Mouse (Mus musculus): ENCODE measurements around the gene Dab1. TPM values are rescaled to one million over a fixed set of nuclear protein-coding genes. Genes with fewer than 3 reads are reported as not detected.

The Dab1 gene
- polyA plus RNA-seq, 1 experiment, result not detected

DNA sequence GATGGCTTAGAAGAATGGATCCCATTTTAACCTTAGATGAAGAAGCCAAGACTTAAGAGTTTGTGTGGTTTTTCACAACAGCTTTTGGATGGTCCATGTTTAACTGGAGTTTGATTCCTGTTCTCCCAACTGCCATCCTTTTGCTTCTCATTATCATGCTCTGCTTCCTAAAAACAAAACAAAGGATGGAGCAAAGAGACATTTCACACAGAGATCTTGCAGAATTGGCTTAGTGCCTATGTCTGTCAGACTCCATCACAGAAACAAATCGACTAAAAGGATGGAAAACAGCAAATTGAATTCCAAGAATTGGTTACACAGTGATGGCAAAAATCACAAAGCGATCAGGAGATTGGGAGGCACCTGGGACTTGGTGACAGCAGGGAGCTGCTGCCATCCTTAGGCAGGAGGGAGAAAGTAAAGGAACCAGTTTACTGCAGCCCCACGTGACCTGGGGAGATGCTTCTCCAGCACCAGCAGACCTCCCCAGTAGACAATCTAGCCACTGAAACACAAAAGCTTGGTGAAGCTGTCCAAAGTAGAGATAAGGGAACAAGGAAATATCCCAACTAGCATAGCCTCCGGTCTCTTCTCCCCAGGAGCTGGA, 132.2 kb downstream of the Dab1 start:
- TF ChIP-seq GATA1 (IDR thresholded peaks at IDR 0.05; ENCODE audit: low read length), result no peak

DNA sequence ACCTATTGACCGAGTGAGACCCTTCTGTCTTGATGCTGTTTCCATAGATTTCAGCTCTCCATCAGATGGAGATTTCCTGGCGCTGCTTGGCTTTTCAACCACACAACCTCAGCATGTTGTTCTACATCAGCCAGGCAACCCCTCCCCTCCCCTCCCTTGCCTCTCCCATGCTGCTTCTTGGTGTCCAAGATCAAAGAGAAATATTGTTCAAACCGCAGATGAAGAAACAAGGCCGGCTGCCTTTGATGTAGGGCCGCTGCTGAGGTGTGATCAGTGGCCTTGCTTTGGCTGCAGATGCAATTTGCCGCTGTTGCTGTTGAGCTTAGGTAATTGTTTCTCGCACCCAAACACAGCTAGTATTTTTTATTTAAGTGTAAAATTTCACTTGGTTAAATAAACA, 135.4 kb downstream of the Dab1 start:
- no peak for TF ChIP-seq GATA1 (IDR thresholded peaks at IDR 0.05; ENCODE audit: low read length)

DNA sequence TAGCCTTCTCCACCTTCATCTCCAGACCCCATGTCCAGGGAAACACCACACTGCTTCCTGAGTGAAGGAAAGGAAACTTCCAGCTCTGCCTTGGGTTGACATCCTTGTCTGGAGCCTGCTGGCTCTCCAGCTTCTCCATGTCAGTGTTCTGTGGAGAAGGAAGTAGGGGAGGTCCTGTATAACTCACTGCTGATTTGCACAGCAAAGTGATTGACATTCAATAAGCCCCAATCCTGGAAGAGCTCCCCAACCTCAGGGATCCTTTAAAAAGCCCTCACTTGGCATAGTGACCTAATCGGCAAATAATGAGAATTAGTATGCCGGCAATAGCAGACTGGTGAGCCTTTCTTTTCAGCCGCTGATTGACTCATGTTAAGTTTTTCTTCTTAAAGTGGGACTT, 138.1 kb downstream of the Dab1 start:
- no peak for TF ChIP-seq GATA1 (IDR thresholded peaks at IDR 0.05; ENCODE audit: low read length)

DNA sequence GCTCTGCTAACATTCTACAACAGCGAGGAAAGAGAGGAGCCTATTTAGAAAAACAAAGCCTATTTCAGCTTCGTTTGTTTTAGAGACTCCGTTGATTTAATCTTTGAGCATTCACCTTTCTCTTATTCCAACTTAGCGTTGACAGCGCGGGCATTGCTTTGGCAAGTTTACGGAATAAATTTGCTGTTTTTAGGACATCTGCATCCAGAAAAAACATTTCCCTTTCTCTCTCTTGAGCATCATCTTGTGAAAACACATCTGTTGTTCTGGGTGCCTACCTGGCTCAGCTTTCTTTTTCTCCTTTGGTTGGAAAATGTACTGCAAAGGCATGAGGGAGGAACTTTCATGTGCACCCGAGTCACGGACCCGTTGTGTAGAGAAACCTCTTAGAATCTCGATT, 143.3 kb downstream of the Dab1 start:
- no peak for TF ChIP-seq GATA1 (IDR thresholded peaks at IDR 0.05; ENCODE audit: low read length)

DNA sequence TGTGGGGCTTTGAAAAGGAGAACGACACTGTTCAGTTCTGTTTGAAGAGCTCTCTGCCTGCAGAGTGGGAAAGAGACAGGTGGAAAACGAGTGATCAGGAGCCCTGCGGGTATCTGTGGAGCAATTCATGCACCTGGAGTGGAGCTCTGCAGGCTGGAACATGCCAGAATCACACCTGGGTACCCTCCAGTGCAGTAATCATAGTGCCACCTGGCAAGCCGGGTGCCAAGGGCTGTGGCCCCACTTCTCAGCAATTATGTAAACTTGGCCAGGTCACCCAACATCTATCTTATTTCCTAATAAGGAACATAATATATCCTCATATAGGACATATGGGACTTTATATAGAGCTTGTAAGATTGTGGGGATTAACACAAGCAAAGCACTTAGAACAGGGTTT, 156.6 kb downstream of the Dab1 start:
- no peak for TF ChIP-seq GATA1 (IDR thresholded peaks at IDR 0.05; ENCODE audit: low read length)

DNA sequence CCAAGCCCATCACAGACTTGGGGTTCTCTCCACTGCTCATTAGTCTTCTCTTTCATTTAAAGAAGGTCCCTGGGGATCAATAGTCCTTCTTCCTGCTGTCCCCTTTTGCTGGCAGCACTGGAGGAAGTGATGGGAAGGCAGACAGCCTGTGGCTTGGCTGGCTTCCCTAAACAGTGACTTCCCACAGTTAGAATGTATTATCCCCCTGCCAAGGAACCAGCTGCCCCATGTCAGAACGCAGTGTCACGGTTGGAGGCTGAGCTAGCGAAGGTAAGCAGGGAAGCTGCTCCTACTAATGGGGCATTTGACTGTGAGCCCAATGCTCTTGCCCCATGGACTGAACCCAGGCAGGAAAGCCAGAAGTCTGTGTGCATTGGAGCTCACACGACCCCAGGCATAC, 162.2 kb downstream of the Dab1 start:
- TF ChIP-seq GATA1 (IDR thresholded peaks at IDR 0.05; ENCODE audit: low read length), result no peak

DNA sequence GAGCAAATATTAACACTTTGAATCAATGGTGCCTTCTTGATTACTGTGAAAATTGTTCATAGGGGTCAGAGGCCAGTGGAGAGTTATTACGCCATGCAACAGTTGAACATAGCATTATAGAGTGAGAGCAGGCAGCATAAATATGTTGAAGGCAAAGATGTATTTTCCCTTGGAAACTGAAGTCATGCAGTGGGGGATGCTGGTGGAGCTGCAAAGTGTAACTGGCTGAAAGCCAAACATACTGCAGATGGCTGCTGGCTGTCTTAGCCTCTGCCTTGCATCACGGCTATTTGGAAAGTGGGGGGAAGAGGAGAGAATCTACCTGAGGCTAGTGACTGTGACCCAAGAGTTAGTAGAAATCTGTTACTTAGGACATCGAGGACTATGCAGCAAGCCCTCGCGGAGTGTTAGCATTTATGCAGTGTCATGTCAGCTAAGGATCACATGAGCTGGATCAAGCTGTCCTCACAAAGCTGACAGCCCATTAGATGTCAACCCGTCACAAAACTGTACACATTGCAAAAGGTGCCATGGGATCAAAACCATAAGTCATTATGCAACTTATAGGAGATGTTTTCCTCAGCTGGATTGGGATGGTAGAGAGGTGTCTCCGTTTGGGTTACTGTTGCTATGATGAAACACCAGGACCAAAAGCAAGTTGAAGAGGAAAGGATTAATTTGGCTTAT, 164.5 kb downstream of the Dab1 start:
- no peak for TF ChIP-seq GATA1 (IDR thresholded peaks at IDR 0.05; ENCODE audit: low read length)

DNA sequence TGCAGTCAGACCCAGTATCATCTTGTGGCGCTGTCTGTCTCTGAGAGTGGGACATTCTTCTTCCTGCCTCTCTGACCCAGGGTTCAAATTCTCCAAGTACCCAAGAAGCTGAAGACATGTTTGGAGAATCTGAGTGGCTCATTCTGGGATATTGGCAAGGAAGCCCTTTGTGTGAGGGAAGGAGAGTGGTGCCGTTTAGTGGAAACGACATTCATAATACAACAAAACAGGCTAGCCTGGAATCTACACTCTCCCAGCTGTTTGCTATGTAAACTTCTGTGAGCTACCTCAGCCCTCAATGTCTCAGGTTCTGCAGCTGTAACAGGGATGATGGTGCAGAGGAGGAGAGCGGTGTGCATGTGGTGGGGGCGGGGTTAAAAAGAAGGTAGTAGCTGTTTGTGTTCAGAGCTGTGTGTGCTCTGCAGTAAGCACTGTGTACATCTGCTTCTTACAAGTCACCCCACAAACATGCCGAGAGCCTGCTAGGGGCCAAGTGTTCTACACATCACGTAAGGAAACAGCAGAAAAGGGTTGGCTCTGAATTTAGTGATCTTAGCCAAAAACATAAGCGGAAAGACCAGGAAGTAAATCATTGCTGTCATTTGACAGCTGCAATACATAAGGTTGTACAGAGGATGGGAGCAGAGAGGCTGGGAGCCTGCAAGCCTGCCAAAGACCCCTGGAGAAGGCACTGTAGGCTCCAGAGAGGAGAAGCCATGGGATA, 174.6 kb downstream of the Dab1 start:
- no peak for TF ChIP-seq GATA1 (IDR thresholded peaks at IDR 0.05; ENCODE audit: low read length)

DNA sequence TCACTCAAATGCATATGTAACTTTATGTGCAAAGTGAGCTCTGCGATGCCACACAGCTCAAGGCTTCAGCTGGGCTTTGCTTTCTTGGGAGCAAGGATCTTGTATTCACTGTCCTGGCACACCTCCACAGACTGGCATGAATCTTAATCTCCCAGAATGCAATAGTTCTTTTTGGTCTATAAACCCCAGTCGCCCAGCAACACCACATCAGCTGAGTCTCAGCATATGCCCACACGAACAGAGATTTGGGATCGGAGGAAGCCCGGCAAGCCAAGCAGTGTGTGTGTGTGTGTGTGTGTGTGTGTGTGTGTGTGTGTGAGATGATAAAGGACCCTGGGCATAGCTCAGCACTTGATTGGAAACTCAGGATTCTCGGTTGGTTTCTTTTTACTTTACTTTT, 177.3 kb downstream of the Dab1 start:
- TF ChIP-seq GATA1 (IDR thresholded peaks at IDR 0.05; ENCODE audit: low read length), result no peak

DNA sequence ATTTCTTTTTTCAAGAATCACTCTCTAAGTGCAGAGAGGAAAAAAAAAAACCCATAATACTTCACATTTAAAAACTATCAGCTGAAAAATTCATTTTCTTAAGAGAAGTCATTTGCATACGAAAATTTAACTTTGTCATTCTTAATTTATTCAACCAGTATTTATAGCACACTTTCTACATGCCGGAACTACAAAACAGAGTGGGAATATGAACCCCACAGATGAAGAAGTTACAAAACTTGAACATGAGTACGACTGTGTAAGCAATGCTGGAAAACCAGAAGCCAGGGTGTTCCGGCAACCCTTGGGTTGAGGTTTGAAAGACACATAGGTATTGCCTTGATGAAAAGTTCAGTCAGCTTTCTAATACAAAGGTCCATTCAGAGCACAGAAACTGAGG, 183.3 kb downstream of the Dab1 start:
- no peak for TF ChIP-seq GATA1 (IDR thresholded peaks at IDR 0.05; ENCODE audit: low read length)

DNA sequence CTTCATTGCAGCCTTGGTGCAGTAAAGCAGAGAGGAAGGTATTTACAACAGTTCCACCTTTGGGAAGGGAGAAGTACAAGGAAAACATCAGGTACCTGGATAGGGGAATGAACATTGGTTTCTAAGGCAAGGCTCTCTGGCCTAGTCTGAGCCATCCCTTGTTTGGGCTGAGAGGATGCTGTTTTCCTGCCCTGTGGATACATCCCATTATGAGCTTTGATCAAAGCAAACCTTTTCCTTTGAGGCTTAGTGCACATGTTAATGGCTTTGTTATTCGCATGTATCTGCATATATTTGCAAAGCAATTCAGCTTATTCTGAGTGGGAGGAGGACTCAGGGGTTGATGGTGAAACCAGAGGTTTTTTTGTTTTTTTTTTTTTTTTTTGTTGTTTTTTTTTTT, 185.3 kb downstream of the Dab1 start:
- TF ChIP-seq GATA1 (IDR thresholded peaks at IDR 0.05; ENCODE audit: low read length), result no peak

DNA sequence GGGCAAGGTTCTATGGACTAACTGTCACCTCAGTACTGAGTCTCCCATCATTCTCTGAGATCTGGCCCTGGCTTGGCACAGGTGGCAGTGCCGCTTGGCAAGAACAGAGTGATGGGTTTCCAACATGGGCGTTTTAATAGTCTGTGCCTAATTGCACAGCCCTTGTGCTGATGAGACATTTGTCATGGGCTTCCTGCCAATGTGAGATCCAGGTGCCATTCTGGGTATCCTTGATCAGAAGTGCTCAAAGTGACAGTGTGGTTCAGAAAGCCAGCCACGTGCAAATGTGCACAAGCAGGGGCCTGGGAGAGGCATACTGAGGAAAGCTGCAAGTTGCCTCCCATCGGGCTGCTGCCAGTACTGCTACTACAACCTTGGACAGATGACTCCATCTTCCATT, 203.5 kb downstream of the Dab1 start:
- TF ChIP-seq GATA1 (IDR thresholded peaks at IDR 0.05; ENCODE audit: low read length), result no peak

DNA sequence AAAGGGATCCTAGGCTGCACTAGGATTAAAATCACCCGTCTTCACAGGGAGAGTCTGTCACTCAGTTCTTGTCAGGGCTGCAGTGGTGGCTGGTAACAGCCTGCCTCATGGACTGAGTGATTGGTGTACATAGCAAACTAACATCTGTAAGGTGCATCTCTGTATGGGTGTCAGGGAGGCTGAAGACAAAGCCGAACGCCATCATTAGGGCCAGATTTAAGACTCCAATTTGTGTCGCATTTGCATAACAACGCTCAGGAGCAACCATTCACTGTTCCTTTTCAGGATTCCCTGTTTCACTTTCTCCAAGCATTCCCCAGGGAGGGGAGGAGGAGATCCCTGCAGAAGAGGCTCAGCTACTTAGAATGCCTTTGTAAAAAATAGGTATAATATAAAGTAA, 219.2 kb downstream of the Dab1 start:
- no peak for TF ChIP-seq GATA1 (IDR thresholded peaks at IDR 0.05; ENCODE audit: low read length)

DNA sequence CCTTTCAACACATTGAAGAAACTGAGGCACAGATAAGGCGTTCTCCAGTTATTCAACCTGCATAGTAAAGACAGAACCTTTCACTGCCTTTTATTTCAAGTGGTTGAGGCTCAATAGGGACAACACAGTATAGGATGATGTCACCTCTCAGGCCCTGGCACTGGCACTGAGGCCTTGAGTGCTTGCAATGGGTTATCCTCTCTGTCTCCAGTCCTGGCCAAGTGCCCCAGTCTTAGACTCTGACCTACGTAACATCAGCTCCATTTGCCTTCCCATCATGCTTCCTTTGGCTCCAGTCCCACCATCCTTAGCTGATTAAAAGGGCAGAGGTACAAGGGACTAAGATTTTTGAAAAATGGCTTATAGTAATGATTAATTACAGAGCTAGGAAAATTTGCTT, 220.4 kb downstream of the Dab1 start:
- TF ChIP-seq GATA1 (IDR thresholded peaks at IDR 0.05; ENCODE audit: low read length), result no peak

DNA sequence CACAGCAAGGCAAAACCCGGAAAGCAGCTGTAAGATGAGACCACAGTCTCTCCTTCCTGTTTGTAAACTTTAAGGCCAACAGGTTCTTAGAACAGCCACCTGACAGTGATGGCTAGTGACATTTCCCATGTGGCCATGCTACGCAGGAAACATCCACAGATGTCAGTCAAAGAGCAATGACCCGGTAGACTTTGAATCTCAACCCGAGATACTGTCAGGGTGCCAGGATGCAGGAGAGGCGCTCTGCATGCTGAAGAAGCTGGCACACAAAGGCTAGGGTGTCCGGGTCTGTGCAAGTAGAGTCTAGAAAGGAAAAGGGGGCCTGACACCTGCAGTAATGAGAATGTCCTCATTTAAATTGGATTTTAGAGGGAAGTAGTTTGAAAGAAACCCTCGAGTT, 222.0 kb downstream of the Dab1 start:
- TF ChIP-seq GATA1 (IDR thresholded peaks at IDR 0.05; ENCODE audit: low read length), result no peak

DNA sequence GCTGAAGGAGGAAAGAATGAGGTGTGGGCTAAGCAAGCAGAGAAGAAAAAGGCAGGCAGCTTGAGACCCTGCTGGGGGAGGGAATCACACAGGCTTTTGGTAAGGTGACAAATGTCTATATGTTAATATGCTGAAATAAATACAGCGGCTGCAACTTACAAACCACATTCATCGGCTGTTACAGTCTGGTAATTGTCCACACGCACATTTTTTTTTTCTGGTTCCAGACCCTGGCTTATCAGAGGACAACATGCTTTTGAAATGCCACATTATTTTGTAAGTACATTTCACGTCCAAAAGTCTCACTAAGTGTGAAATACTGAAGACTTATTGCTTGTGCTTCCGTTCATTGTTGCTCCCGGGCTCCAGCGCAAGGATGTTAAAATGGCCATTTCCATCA, 225.5 kb downstream of the Dab1 start:
- TF ChIP-seq GATA1 (IDR thresholded peaks at IDR 0.05; ENCODE audit: low read length), result no peak

DNA sequence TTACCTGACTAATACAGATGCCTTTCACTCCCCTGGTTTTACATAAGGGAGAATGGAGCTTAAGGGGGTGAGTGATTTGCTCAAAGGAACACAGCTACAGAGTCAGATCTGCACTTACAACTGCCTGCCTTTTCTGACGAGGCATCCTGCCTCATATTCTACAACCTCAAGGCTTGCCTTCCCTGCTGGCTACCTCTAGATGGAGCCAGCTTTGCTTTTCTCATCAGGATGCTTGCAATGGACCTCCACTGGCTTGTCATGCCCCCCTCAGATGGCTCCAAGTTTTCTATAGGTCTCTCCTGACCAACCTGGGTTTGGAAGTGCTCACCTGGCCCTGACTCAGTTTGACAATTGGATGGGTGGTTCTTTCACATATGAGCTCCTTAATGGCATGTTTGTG, 238.0 kb downstream of the Dab1 start:
- no peak for TF ChIP-seq GATA1 (IDR thresholded peaks at IDR 0.05; ENCODE audit: low read length)
